Mouse (Mus musculus): ENCODE measurements around the gene Mb. TPM values are rescaled to one million over a fixed set of nuclear protein-coding genes. Genes with fewer than 3 reads are reported as not detected.
"Not testable (repeated sequence)": the region's sequence is repeated elsewhere in the genome, so short reads cannot be mapped to it uniquely, and the experiment has no call there.

Gene Mb
- total and polyA plus RNA-seq, 2 experiments: 7.1 TPM; not detected in 1

- no peak overlapping the region for H3K27ac ChIP-seq (replicated peaks; ENCODE audit: insufficient read depth, low read depth, low read length)
- no peak overlapping the region for H3K9ac ChIP-seq (ENCODE audit: low read depth, low read length)
- no peak for DNase-seq (ENCODE audit: extremely low read depth, low read depth, low spot score)
- no peaks in the 10 kb centered on the region for H3K4me1 ChIP-seq (ENCODE audit: control insufficient read depth, insufficient read depth, low read length)
- no peaks in the 10 kb centered on the region for H3K36me3 ChIP-seq (ENCODE audit: control insufficient read depth, insufficient read depth, low read length)
- H3K27me3 ChIP-seq (ENCODE audit: control insufficient read depth, insufficient read depth, low read length): no peaks in the 10 kb centered on the region
- H3K79me2 ChIP-seq (ENCODE audit: control insufficient read depth, insufficient read depth, low read length): no peaks in the 10 kb centered on the region
- no peak for TF ChIP-seq CTCF (IDR thresholded peaks at IDR 0.05; ENCODE audit: low read depth, low read length)
- TF ChIP-seq POLR2A (IDR thresholded peaks at IDR 0.05; ENCODE audit: extremely low read depth, insufficient read depth, low read length): no peak
- no peak overlapping the region for H3K4me3 ChIP-seq (ENCODE audit: insufficient read depth, low read depth, low read length)
Observed at GRCm38 (mm10) chr15:77062746-77063145, 12.3 kb upstream of the Mb start.

- not testable (repeated sequence) for H3K9ac ChIP-seq (ENCODE audit: low read depth, low read length); DNase-seq (ENCODE audit: extremely low read depth, low read depth, low spot score); H3K36me3 ChIP-seq (ENCODE audit: control insufficient read depth, insufficient read depth, low read length); H3K27ac ChIP-seq (replicated peaks; ENCODE audit: insufficient read depth, low read depth, low read length); H3K27me3 ChIP-seq (ENCODE audit: control insufficient read depth, insufficient read depth, low read length); H3K79me2 ChIP-seq (ENCODE audit: control insufficient read depth, insufficient read depth, low read length); H3K4me1 ChIP-seq (ENCODE audit: control insufficient read depth, insufficient read depth, low read length); H3K4me3 ChIP-seq (ENCODE audit: insufficient read depth, low read depth, low read length)
- 94% methylated on average over 4 of the region's 4 CpGs for WGBS
Observed at GRCm38 (mm10) chr15:77059416-77059815, 8.9 kb upstream of the Mb start.

GRCm38 (mm10) chr15:77058566-77058965 is 8.1 kb upstream of the Mb start:
- Histone ChIP-seq H3K4me3 (ENCODE audit: insufficient read depth, low read depth, low read length) (no peak overlapping the region), H3K27me3 (ENCODE audit: control insufficient read depth, insufficient read depth, low read length) (no peaks in the 10 kb centered on the region), H3K4me1 (ENCODE audit: control insufficient read depth, insufficient read depth, low read length) (no peaks in the 10 kb centered on the region), H3K9ac (ENCODE audit: low read depth, low read length) (no peak overlapping the region), H3K36me3 (ENCODE audit: control insufficient read depth, insufficient read depth, low read length) (no peaks in the 10 kb centered on the region), H3K79me2 (ENCODE audit: control insufficient read depth, insufficient read depth, low read length) (no peaks in the 10 kb centered on the region), H3K27ac (replicated peaks; ENCODE audit: insufficient read depth, low read depth, low read length) (no peak overlapping the region)
- no peak for DNase-seq (ENCODE audit: extremely low read depth, low read depth, low spot score)
- TF ChIP-seq CTCF (IDR thresholded peaks at IDR 0.05; ENCODE audit: low read depth, low read length) (no peak), POLR2A (IDR thresholded peaks at IDR 0.05; ENCODE audit: extremely low read depth, insufficient read depth, low read length) (no peak)

- Histone ChIP-seq H3K27ac (replicated peaks; ENCODE audit: insufficient read depth, low read depth, low read length) (no peak overlapping the region), H3K4me3 (ENCODE audit: insufficient read depth, low read depth, low read length) (no peak overlapping the region), H3K79me2 (ENCODE audit: control insufficient read depth, insufficient read depth, low read length) (no peaks in the 10 kb centered on the region), H3K9ac (ENCODE audit: low read depth, low read length) (no peak overlapping the region), H3K27me3 (ENCODE audit: control insufficient read depth, insufficient read depth, low read length) (no peaks in the 10 kb centered on the region), H3K36me3 (ENCODE audit: control insufficient read depth, insufficient read depth, low read length) (no peaks in the 10 kb centered on the region), H3K4me1 (ENCODE audit: control insufficient read depth, insufficient read depth, low read length) (no peaks in the 10 kb centered on the region)
- WGBS: 71% methylated on average over 3 of the region's 3 CpGs
- no peak for TF ChIP-seq POLR2A (IDR thresholded peaks at IDR 0.05; ENCODE audit: extremely low read depth, insufficient read depth, low read length)
- no peak for TF ChIP-seq CTCF (IDR thresholded peaks at IDR 0.05; ENCODE audit: low read depth, low read length)
- no peak for DNase-seq (ENCODE audit: extremely low read depth, low read depth, low spot score)
Observed at GRCm38 (mm10) chr15:77056791-77057051, 6.3 kb upstream of the Mb start.

- Histone ChIP-seq H3K4me3 (ENCODE audit: insufficient read depth, low read depth, low read length) (no peak overlapping the region), H3K4me1 (ENCODE audit: control insufficient read depth, insufficient read depth, low read length) (no peaks in the 10 kb centered on the region), H3K79me2 (ENCODE audit: control insufficient read depth, insufficient read depth, low read length) (no peaks in the 10 kb centered on the region), H3K27ac (replicated peaks; ENCODE audit: insufficient read depth, low read depth, low read length) (no peak overlapping the region), H3K9ac (ENCODE audit: low read depth, low read length) (no peak overlapping the region), H3K27me3 (ENCODE audit: control insufficient read depth, insufficient read depth, low read length) (no peaks in the 10 kb centered on the region), H3K36me3 (ENCODE audit: control insufficient read depth, insufficient read depth, low read length) (no peaks in the 10 kb centered on the region)
- no peak for DNase-seq (ENCODE audit: extremely low read depth, low read depth, low spot score)
- WGBS: 75% methylated on average over 6 of the region's 6 CpGs
- TF ChIP-seq CTCF (IDR thresholded peaks at IDR 0.05; ENCODE audit: low read depth, low read length): no peak
Observed at GRCm38 (mm10) chr15:77056001-77056790, 5.7 kb upstream of the Mb start.

- no peak for DNase-seq (ENCODE audit: extremely low read depth, low read depth, low spot score)
- Histone ChIP-seq H3K27me3 (ENCODE audit: control insufficient read depth, insufficient read depth, low read length) (no peaks in the 10 kb centered on the region), H3K9ac (ENCODE audit: low read depth, low read length) (no peak overlapping the region), H3K4me1 (ENCODE audit: control insufficient read depth, insufficient read depth, low read length) (no peaks in the 10 kb centered on the region), H3K36me3 (ENCODE audit: control insufficient read depth, insufficient read depth, low read length) (no peaks in the 10 kb centered on the region), H3K79me2 (ENCODE audit: control insufficient read depth, insufficient read depth, low read length) (no peaks in the 10 kb centered on the region), H3K27ac (replicated peaks; ENCODE audit: insufficient read depth, low read depth, low read length) (no peak overlapping the region), H3K4me3 (ENCODE audit: insufficient read depth, low read depth, low read length) (no peak overlapping the region)
- TF ChIP-seq CTCF (IDR thresholded peaks at IDR 0.05; ENCODE audit: low read depth, low read length) (no peak), POLR2A (IDR thresholded peaks at IDR 0.05; ENCODE audit: extremely low read depth, insufficient read depth, low read length) (no peak)
- WGBS: 84% methylated on average over 5 of the region's 5 CpGs
Observed at GRCm38 (mm10) chr15:77054611-77055175, 4.2 kb upstream of the Mb start.

Data from liver, adult 2 months (tissue).